22 mouse cellular contexts compared by ENCODE assay signal in genomic region chr6:147062034-147062433, GRCm38 (mm10). TPM values are rescaled to one million over a fixed set of nuclear protein-coding genes. Genes with fewer than 3 reads are reported as not detected.
DNase-seq lines count a peak whose midpoint lies in the region; ATAC-seq and TF ChIP-seq lines count a peak whose summit lies in the region.
"Had no signal": no experiment of that assay in that cellular context is flagged by ENCODE, and none has a peak within 500 bp of the region (broad histone marks: within the 10 kb centered on the region; RNA-seq: fewer than 3 reads in every experiment).

No protein-coding gene starts in this region.

- no peaks in the 10 kb centered on the region for H3K9me3 ChIP-seq in embryonic facial prominence, embryonic 14.5 days (ENCODE audit: control insufficient read depth, low read length)
- no peaks in the 10 kb centered on the region for H3K9me3 ChIP-seq in embryonic facial prominence, embryonic 10.5 days
- no peaks in the 10 kb centered on the region for H3K9me3 ChIP-seq in liver, postnatal 0 days (ENCODE audit: low read length)
- no peaks in the 10 kb centered on the region for H3K9me3 ChIP-seq in forebrain, postnatal 0 days (ENCODE audit: low read length)
- H3K9me3 ChIP-seq: hindbrain, embryonic 12.5 days; limb, embryonic 15.5 days; neural tube, embryonic 12.5 days; stomach, embryonic 15.5 days had no signal

- no peak overlapping the region for H3K27ac ChIP-seq in embryonic facial prominence, embryonic 14.5 days (replicated peaks; ENCODE audit: low read depth, low read length)
- no peak overlapping the region for H3K27ac ChIP-seq in embryonic facial prominence, embryonic 10.5 days (replicated peaks)
- H3K27ac ChIP-seq in liver, postnatal 0 days (ENCODE audit: low read depth), result no peak overlapping the region
- H3K27ac ChIP-seq in forebrain, postnatal 0 days (ENCODE audit: low read depth, low read length), result no peak overlapping the region
- H3K27ac ChIP-seq: hindbrain, embryonic 12.5 days; limb, embryonic 15.5 days; neural tube, embryonic 12.5 days; stomach, embryonic 15.5 days had no signal

- no peak overlapping the region for H3K9ac ChIP-seq in embryonic facial prominence, embryonic 14.5 days (ENCODE audit: low read depth, low read length)
- no peak overlapping the region for H3K9ac ChIP-seq in liver, postnatal 0 days (replicated peaks)
- no peak overlapping the region for H3K9ac ChIP-seq in forebrain, postnatal 0 days
- H3K9ac ChIP-seq: hindbrain, embryonic 12.5 days; limb, embryonic 15.5 days; neural tube, embryonic 12.5 days; stomach, embryonic 15.5 days had no signal

- no peak for TF ChIP-seq POLR2A in brain, embryonic 14.5 days (IDR thresholded peaks at IDR 0.05; ENCODE audit: borderline replicate concordance, extremely low read depth, insufficient read depth, insufficient read length, poor library complexity, severe bottlenecking)

- no peak for TF ChIP-seq EP300 in liver, postnatal 0 days (IDR thresholded peaks at IDR 0.05; ENCODE audit: low read depth)

- H3K27me3 ChIP-seq in embryonic facial prominence, embryonic 14.5 days (replicated peaks; ENCODE audit: control insufficient read depth, insufficient read depth, low read length), result no peaks in the 10 kb centered on the region
- H3K27me3 ChIP-seq in embryonic facial prominence, embryonic 10.5 days (replicated peaks; ENCODE audit: low read depth, poor library complexity, severe bottlenecking), result no peaks in the 10 kb centered on the region
- H3K27me3 ChIP-seq in liver, postnatal 0 days (ENCODE audit: insufficient read depth, low read length), result no peaks in the 10 kb centered on the region
- no peaks in the 10 kb centered on the region for H3K27me3 ChIP-seq in forebrain, postnatal 0 days (ENCODE audit: insufficient read depth, low read length)
- H3K27me3 ChIP-seq: hindbrain, embryonic 12.5 days; limb, embryonic 15.5 days; neural tube, embryonic 12.5 days; stomach, embryonic 15.5 days had no signal

- H3K36me3 ChIP-seq in embryonic facial prominence, embryonic 14.5 days (ENCODE audit: control insufficient read depth, insufficient read depth, low read length), result peaks cover 67% of the 10 kb centered on the region
- peaks cover 87% of the 10 kb centered on the region for H3K36me3 ChIP-seq in embryonic facial prominence, embryonic 10.5 days (replicated peaks)
- H3K36me3 ChIP-seq in liver, postnatal 0 days (replicated peaks; ENCODE audit: insufficient read depth, low read length), result peaks cover 39% of the 10 kb centered on the region
- H3K36me3 ChIP-seq in forebrain, postnatal 0 days (ENCODE audit: insufficient read depth), result peaks cover 27% of the 10 kb centered on the region

- 63% methylated on average over 7 of the region's 7 CpGs for WGBS in embryonic facial prominence, embryonic 14.5 days
- WGBS in embryonic facial prominence, embryonic 10.5 days, result 88% methylated on average over 7 of the region's 7 CpGs
- 82% methylated on average over 7 of the region's 7 CpGs for WGBS in liver, postnatal 0 days (ENCODE audit: insufficient replicate concordance)
- 21% methylated on average over 7 of the region's 7 CpGs for WGBS in forebrain, postnatal 0 days

- H3K4me2 ChIP-seq in embryonic facial prominence, embryonic 14.5 days (ENCODE audit: low read depth, low read length), result 0 out of 2 replicates have a peak overlapping the region, but pooled peaks have one; percentile 3
- no peak overlapping the region for H3K4me2 ChIP-seq in liver, postnatal 0 days (ENCODE audit: low read depth, low read length)
- H3K4me2 ChIP-seq in forebrain, postnatal 0 days (ENCODE audit: low read depth), result no peak overlapping the region
- H3K4me2 ChIP-seq: heart, embryonic 11.5 days; hindbrain, embryonic 12.5 days; limb, embryonic 15.5 days; neural tube, embryonic 12.5 days; stomach, embryonic 15.5 days had no signal

- peak; percentile 69; the same call in 1 of the 2 replicates for ATAC-seq in embryonic facial prominence, embryonic 14.5 days (ENCODE audit: low read depth)
- ATAC-seq in liver, postnatal 0 days, result no peak
- ATAC-seq in forebrain, postnatal 0 days, result peak; percentile 68; the same call in 1 of the 2 replicates

- H3K4me1 ChIP-seq in embryonic facial prominence, embryonic 14.5 days (ENCODE audit: control insufficient read depth, insufficient read depth, low read length), result peaks cover 8% of the 10 kb centered on the region; the same call in 1 of the 2 replicates
- no peaks in the 10 kb centered on the region for H3K4me1 ChIP-seq in embryonic facial prominence, embryonic 10.5 days
- H3K4me1 ChIP-seq in liver, postnatal 0 days (ENCODE audit: insufficient read depth), result no peaks in the 10 kb centered on the region
- no peaks in the 10 kb centered on the region for H3K4me1 ChIP-seq in forebrain, postnatal 0 days (ENCODE audit: insufficient read depth)
- H3K4me1 ChIP-seq: hindbrain, embryonic 12.5 days; stomach, embryonic 15.5 days had no signal

- DNase-seq in embryonic facial prominence, embryonic 14.5 days (ENCODE audit: low spot score), result peak; percentile 48
- DNase-seq in embryonic facial prominence, embryonic 10.5 days (ENCODE audit: low spot score), result no peak
- DNase-seq in liver, postnatal 0 days, result peak; percentile 9
- no peak for DNase-seq in liver
- peak; percentile 79 for DNase-seq in brain, embryonic 14.5 days (ENCODE audit: low read depth)
- DNase-seq in forebrain, postnatal 0 days, result peak; percentile 65
- DNase-seq in lung, adult 18-20 months, result no peak
- no peak for DNase-seq in left cerebral cortex, postnatal 4 days
- DNase-seq: adrenal gland, adult 2 months; cerebellum, postnatal 10 days; heart, postnatal 10 days; kidney, adult 11 months; lung, postnatal 14 days had no signal

- TF ChIP-seq CTCF in liver, postnatal 0 days (IDR thresholded peaks at IDR 0.05; ENCODE audit: low read depth), result no peak
- TF ChIP-seq CTCF in brain, embryonic 14.5 days (IDR thresholded peaks at IDR 0.05; ENCODE audit: borderline replicate concordance, extremely low read depth, insufficient read depth, insufficient read length), result no peak
- no peak for TF ChIP-seq CTCF in forebrain, postnatal 0 days (IDR thresholded peaks at IDR 0.05; ENCODE audit: low read depth)

- H3K4me3 ChIP-seq in embryonic facial prominence, embryonic 14.5 days (ENCODE audit: low read depth, low read length), result no peak overlapping the region
- no peak overlapping the region for H3K4me3 ChIP-seq in embryonic facial prominence, embryonic 10.5 days
- H3K4me3 ChIP-seq in liver, postnatal 0 days (ENCODE audit: low read depth, low read length), result no peak overlapping the region
- H3K4me3 ChIP-seq in forebrain, postnatal 0 days (ENCODE audit: low read depth, low read length), result no peak overlapping the region
- H3K4me3 ChIP-seq: hindbrain, embryonic 12.5 days; limb, embryonic 15.5 days; neural tube, embryonic 12.5 days; stomach, embryonic 15.5 days had no signal

- intact Hi-C loops in left cerebral cortex, postnatal 4 days (cut with DNase I), result no loop called here

RNA-seq across cellular contexts. Expression of gene Mrps35, which starts 19.5 kb away (rescaled TPM):
- 89.3 and 99.8 TPM in 2 replicates for polyA plus RNA-seq in embryonic facial prominence, embryonic 14.5 days (2014; fragmentation: Nextera tagmentation; extraction: Ambion mirVana)
- 109 and 122 TPM in 2 replicates for polyA plus RNA-seq in embryonic facial prominence, embryonic 10.5 days (2016; fragmentation: Nextera tagmentation; extraction: Ambion mirVana)
- 59.3 and 62.5 TPM in 2 replicates for polyA plus RNA-seq in liver, postnatal 0 days (2015; fragmentation: Nextera tagmentation; extraction: Ambion mirVana)
- polyA plus RNA-seq in brain, embryonic 14.5 days (2012; rRNA removed), result 29.8 and 30.9 TPM in 2 replicates
- total RNA-seq in forebrain, postnatal 0 days (2014; rRNA removed), result 12.6 and 20.3 TPM in 2 replicates
- polyA plus RNA-seq in forebrain, postnatal 0 days (2015; fragmentation: Nextera tagmentation; extraction: Ambion mirVana), result 82.6 and 83.2 TPM in 2 replicates
- 10 to 100 TPM; 59.3 to 60.8 TPM for total RNA-seq in left cerebral cortex, postnatal 4 days (2021)

RNA-seq across cellular contexts. Expression of gene Mansc4, which starts 24.8 kb away (rescaled TPM):
- polyA plus RNA-seq in embryonic facial prominence, embryonic 14.5 days (2014; fragmentation: Nextera tagmentation; extraction: Ambion mirVana), result 0.48 and 1.5 TPM in 2 replicates
- polyA plus RNA-seq in embryonic facial prominence, embryonic 10.5 days (2016; fragmentation: Nextera tagmentation; extraction: Ambion mirVana), result 0.62 and 2.0 TPM in 2 replicates
- polyA plus RNA-seq in liver, postnatal 0 days (2015; fragmentation: Nextera tagmentation; extraction: Ambion mirVana), result 0.15 TPM in 1 of 2 replicates, not detected in the other
- polyA plus RNA-seq in brain, embryonic 14.5 days (2012; rRNA removed), result 0.35 and 0.59 TPM in 2 replicates
- 1.0 and 1.6 TPM in 2 replicates for total RNA-seq in forebrain, postnatal 0 days (2014; rRNA removed)
- 0.79 and 1.6 TPM in 2 replicates for polyA plus RNA-seq in forebrain, postnatal 0 days (2015; fragmentation: Nextera tagmentation; extraction: Ambion mirVana)
- total RNA-seq in left cerebral cortex, postnatal 4 days (2021), result under 1 TPM; 0.32 to 0.46 TPM
- total RNA-seq: adrenal gland, adult 2 months; granulocyte monocyte progenitor cell, adult 5-6 weeks; heart, postnatal 10 days; megakaryocyte, adult 5-6 weeks; monocyte, adult 5-6 weeks had no signal
- polyA plus RNA-seq: liver, embryonic 16.5 days had no signal

RNA-seq across cellular contexts. Expression of gene Klhl42, which starts 29.1 kb away (rescaled TPM):
- polyA plus RNA-seq in embryonic facial prominence, embryonic 14.5 days (2014; fragmentation: Nextera tagmentation; extraction: Ambion mirVana), result 12.5 and 13.3 TPM in 2 replicates
- 6.5 and 6.8 TPM in 2 replicates for polyA plus RNA-seq in embryonic facial prominence, embryonic 10.5 days (2016; fragmentation: Nextera tagmentation; extraction: Ambion mirVana)
- polyA plus RNA-seq in liver, postnatal 0 days (2015; fragmentation: Nextera tagmentation; extraction: Ambion mirVana), result 1.4 and 1.6 TPM in 2 replicates
- 10.9 and 13.0 TPM in 2 replicates for polyA plus RNA-seq in brain, embryonic 14.5 days (2012; rRNA removed)
- total RNA-seq in forebrain, postnatal 0 days (2014; rRNA removed), result 23.9 and 27.8 TPM in 2 replicates
- 4.7 and 6.0 TPM in 2 replicates for polyA plus RNA-seq in forebrain, postnatal 0 days (2015; fragmentation: Nextera tagmentation; extraction: Ambion mirVana)
- 10 to 100 TPM; 22.4 to 24.3 TPM for total RNA-seq in left cerebral cortex, postnatal 4 days (2021)

RNA-seq across cellular contexts. Expression of gene Rep15, which starts 29.6 kb away (rescaled TPM):
- polyA plus RNA-seq in embryonic facial prominence, embryonic 14.5 days (2014; fragmentation: Nextera tagmentation; extraction: Ambion mirVana), result 1.00 and 1.4 TPM in 2 replicates
- polyA plus RNA-seq in embryonic facial prominence, embryonic 10.5 days (2016; fragmentation: Nextera tagmentation; extraction: Ambion mirVana), result 1.0 and 1.2 TPM in 2 replicates
- 0.14 and 0.19 TPM in 2 replicates for polyA plus RNA-seq in liver, postnatal 0 days (2015; fragmentation: Nextera tagmentation; extraction: Ambion mirVana)
- polyA plus RNA-seq in brain, embryonic 14.5 days (2012; rRNA removed), result 0.58 and 0.66 TPM in 2 replicates
- total RNA-seq in forebrain, postnatal 0 days (2014; rRNA removed), result 1.0 and 1.1 TPM in 2 replicates
- 0.35 and 0.74 TPM in 2 replicates for polyA plus RNA-seq in forebrain, postnatal 0 days (2015; fragmentation: Nextera tagmentation; extraction: Ambion mirVana)
- 1 to 10 TPM; 2.9 to 5.0 TPM for total RNA-seq in left cerebral cortex, postnatal 4 days (2021)

Comparison
In these comparisons a context has a peak if more than half of its experiments do, and no peak if none do; other contexts are left out.
1. DNase-seq: peak in embryonic facial prominence, embryonic 14.5 days (single experiment), liver, postnatal 0 days (single experiment), brain, embryonic 14.5 days (single experiment) and forebrain, postnatal 0 days (single experiment); none in embryonic facial prominence, embryonic 10.5 days (single experiment), liver (single experiment), lung, adult 18-20 months (0 of 2) and left cerebral cortex, postnatal 4 days (single experiment).